Mouse (Mus musculus): ENCODE measurements at regions not wholly inside any gene's neighbourhood (a gene's known extent, or its start where the extent isn't known, plus 50 kb on each side); places are given as distances from the start of the nearest gene placed in this dataset.

- no peak for DNase-seq (ENCODE audit: low read depth, low spot score)
Measured at GRCm38 (mm10) chr7:53321539-53321938, 1306.0 kb upstream of the 1700015G11Rik start.

- DNase-seq (ENCODE audit: low read depth, low spot score): peak; percentile 24
Measured at GRCm38 (mm10) chr7:53282016-53282415, 1266.5 kb upstream of the 1700015G11Rik start.
